Mouse (Mus musculus): ENCODE results near the gene Chrm3. TPM values are rescaled to one million over a fixed set of nuclear protein-coding genes. Genes with fewer than 3 reads are reported as not detected.

The Chrm3 gene
- polyA plus RNA-seq, 1 experiment from 2014 or later, result 0.08 TPM

GRCm38 (mm10) chr13:10054086-10054485 is 306.6 kb downstream of the Chrm3 start:
- ATAC-seq (ENCODE audit: low FRiP score) (no peak), DNase-seq (ENCODE audit: low spot score) (no peak)
- Histone ChIP-seq H3K4me3 (ENCODE audit: low read depth, low read length) (no peak overlapping the region), H3K27me3 (ENCODE audit: control insufficient read depth, insufficient read depth, low read length) (no peaks in the 10 kb centered on the region), H3K9me3 (ENCODE audit: control insufficient read depth, low read length) (no peaks in the 10 kb centered on the region), H3K4me2 (replicated peaks; ENCODE audit: low read depth, low read length) (no peak overlapping the region), H3K4me1 (replicated peaks; ENCODE audit: control insufficient read depth, insufficient read depth, low read length) (no peaks in the 10 kb centered on the region), H3K36me3 (ENCODE audit: control insufficient read depth, insufficient read depth, low read length) (no peaks in the 10 kb centered on the region), H3K9ac (ENCODE audit: low read depth, low read length) (no peak overlapping the region), H3K27ac (ENCODE audit: low read depth, low read length) (no peak overlapping the region)

- Histone ChIP-seq H3K27ac (ENCODE audit: low read depth, low read length) (no peak overlapping the region), H3K9ac (ENCODE audit: low read depth, low read length) (no peak overlapping the region), H3K4me3 (ENCODE audit: low read depth, low read length) (no peak overlapping the region), H3K4me1 (replicated peaks; ENCODE audit: control insufficient read depth, insufficient read depth, low read length) (no peaks in the 10 kb centered on the region), H3K9me3 (ENCODE audit: control insufficient read depth, low read length) (no peaks in the 10 kb centered on the region), H3K36me3 (ENCODE audit: control insufficient read depth, insufficient read depth, low read length) (no peaks in the 10 kb centered on the region), H3K4me2 (replicated peaks; ENCODE audit: low read depth, low read length) (no peak overlapping the region), H3K27me3 (ENCODE audit: control insufficient read depth, insufficient read depth, low read length) (no peaks in the 10 kb centered on the region)
- 93% methylated on average over 8 of the region's 8 CpGs for WGBS
- ATAC-seq (ENCODE audit: low FRiP score) (no peak), DNase-seq (ENCODE audit: low spot score) (no peak)
Observed at GRCm38 (mm10) chr13:10053301-10053889, 307.3 kb downstream of the Chrm3 start.

- WGBS, result 92% methylated on average over 7 of the region's 7 CpGs
- no peak for DNase-seq (ENCODE audit: low spot score)
- H3K27me3 ChIP-seq (ENCODE audit: control insufficient read depth, insufficient read depth, low read length), result no peaks in the 10 kb centered on the region
- no peak overlapping the region for H3K9ac ChIP-seq (ENCODE audit: low read depth, low read length)
- H3K27ac ChIP-seq (ENCODE audit: low read depth, low read length), result no peak overlapping the region
- H3K4me1 ChIP-seq (replicated peaks; ENCODE audit: control insufficient read depth, insufficient read depth, low read length), result no peaks in the 10 kb centered on the region
- H3K9me3 ChIP-seq (ENCODE audit: control insufficient read depth, low read length), result no peaks in the 10 kb centered on the region
- H3K4me2 ChIP-seq (replicated peaks; ENCODE audit: low read depth, low read length), result no peak overlapping the region
- H3K4me3 ChIP-seq (ENCODE audit: low read depth, low read length), result no peak overlapping the region
- H3K36me3 ChIP-seq (ENCODE audit: control insufficient read depth, insufficient read depth, low read length), result no peaks in the 10 kb centered on the region
- no peak for ATAC-seq (ENCODE audit: low FRiP score)
Observed at GRCm38 (mm10) chr13:10045651-10046350, 314.8 kb downstream of the Chrm3 start.

GRCm38 (mm10) chr13:10044084-10044483 is 316.6 kb downstream of the Chrm3 start:
- Histone ChIP-seq H3K4me2 (replicated peaks; ENCODE audit: low read depth, low read length) (no peak overlapping the region), H3K4me3 (ENCODE audit: low read depth, low read length) (no peak overlapping the region), H3K9ac (ENCODE audit: low read depth, low read length) (no peak overlapping the region), H3K9me3 (ENCODE audit: control insufficient read depth, low read length) (no peaks in the 10 kb centered on the region), H3K36me3 (ENCODE audit: control insufficient read depth, insufficient read depth, low read length) (no peaks in the 10 kb centered on the region), H3K27me3 (ENCODE audit: control insufficient read depth, insufficient read depth, low read length) (no peaks in the 10 kb centered on the region), H3K4me1 (replicated peaks; ENCODE audit: control insufficient read depth, insufficient read depth, low read length) (no peaks in the 10 kb centered on the region), H3K27ac (ENCODE audit: low read depth, low read length) (no peak overlapping the region)
- ATAC-seq (ENCODE audit: low FRiP score), result no peak
- no peak for DNase-seq (ENCODE audit: low spot score)
- 70% methylated on average over 4 of the region's 4 CpGs for WGBS

- H3K4me1 ChIP-seq (replicated peaks; ENCODE audit: control insufficient read depth, insufficient read depth, low read length), result no peaks in the 10 kb centered on the region
- H3K27ac ChIP-seq (ENCODE audit: low read depth, low read length), result no peak overlapping the region
- no peak overlapping the region for H3K4me2 ChIP-seq (replicated peaks; ENCODE audit: low read depth, low read length)
- peak; percentile 53 for ATAC-seq (ENCODE audit: low FRiP score)
- H3K9me3 ChIP-seq (ENCODE audit: control insufficient read depth, low read length), result no peaks in the 10 kb centered on the region
- no peak for DNase-seq (ENCODE audit: low spot score)
- H3K9ac ChIP-seq (ENCODE audit: low read depth, low read length), result no peak overlapping the region
- WGBS, result 73% methylated on average over 17 of the region's 18 CpGs
- no peaks in the 10 kb centered on the region for H3K27me3 ChIP-seq (ENCODE audit: control insufficient read depth, insufficient read depth, low read length)
- H3K36me3 ChIP-seq (ENCODE audit: control insufficient read depth, insufficient read depth, low read length), result no peaks in the 10 kb centered on the region
- H3K4me3 ChIP-seq (ENCODE audit: low read depth, low read length), result no peak overlapping the region
Observed at GRCm38 (mm10) chr13:10033570-10034399, 326.9 kb downstream of the Chrm3 start.

- no peak overlapping the region for H3K4me3 ChIP-seq (ENCODE audit: low read depth, low read length)
- 82% methylated on average over 5 of the region's 5 CpGs for WGBS
- no peaks in the 10 kb centered on the region for H3K27me3 ChIP-seq (ENCODE audit: control insufficient read depth, insufficient read depth, low read length)
- H3K9me3 ChIP-seq (ENCODE audit: control insufficient read depth, low read length), result no peaks in the 10 kb centered on the region
- H3K4me1 ChIP-seq (replicated peaks; ENCODE audit: control insufficient read depth, insufficient read depth, low read length), result no peaks in the 10 kb centered on the region
- no peak overlapping the region for H3K27ac ChIP-seq (ENCODE audit: low read depth, low read length)
- DNase-seq (ENCODE audit: low spot score), result no peak
- H3K36me3 ChIP-seq (ENCODE audit: control insufficient read depth, insufficient read depth, low read length), result no peaks in the 10 kb centered on the region
- no peak overlapping the region for H3K4me2 ChIP-seq (replicated peaks; ENCODE audit: low read depth, low read length)
- no peak overlapping the region for H3K9ac ChIP-seq (ENCODE audit: low read depth, low read length)
- ATAC-seq (ENCODE audit: low FRiP score), result no peak
Observed at GRCm38 (mm10) chr13:10031547-10031946, 329.1 kb downstream of the Chrm3 start.

GRCm38 (mm10) chr13:10029944-10030343 is 330.7 kb downstream of the Chrm3 start:
- H3K9me3 ChIP-seq (ENCODE audit: control insufficient read depth, low read length), result no peaks in the 10 kb centered on the region
- no peak overlapping the region for H3K4me3 ChIP-seq (ENCODE audit: low read depth, low read length)
- H3K27me3 ChIP-seq (ENCODE audit: control insufficient read depth, insufficient read depth, low read length), result no peaks in the 10 kb centered on the region
- no peak overlapping the region for H3K4me2 ChIP-seq (replicated peaks; ENCODE audit: low read depth, low read length)
- ATAC-seq (ENCODE audit: low FRiP score) (no peak), DNase-seq (ENCODE audit: low spot score) (no peak)
- H3K36me3 ChIP-seq (ENCODE audit: control insufficient read depth, insufficient read depth, low read length), result no peaks in the 10 kb centered on the region
- no peaks in the 10 kb centered on the region for H3K4me1 ChIP-seq (replicated peaks; ENCODE audit: control insufficient read depth, insufficient read depth, low read length)
- no peak overlapping the region for H3K27ac ChIP-seq (ENCODE audit: low read depth, low read length)
- no peak overlapping the region for H3K9ac ChIP-seq (ENCODE audit: low read depth, low read length)
- 92% methylated on average over 6 of the region's 6 CpGs for WGBS

GRCm38 (mm10) chr13:10025134-10025533 is 335.5 kb downstream of the Chrm3 start:
- Histone ChIP-seq H3K27me3 (ENCODE audit: control insufficient read depth, insufficient read depth, low read length) (no peaks in the 10 kb centered on the region), H3K4me2 (replicated peaks; ENCODE audit: low read depth, low read length) (no peak overlapping the region), H3K4me1 (replicated peaks; ENCODE audit: control insufficient read depth, insufficient read depth, low read length) (no peaks in the 10 kb centered on the region), H3K9ac (ENCODE audit: low read depth, low read length) (no peak overlapping the region), H3K27ac (ENCODE audit: low read depth, low read length) (no peak overlapping the region), H3K9me3 (ENCODE audit: control insufficient read depth, low read length) (no peaks in the 10 kb centered on the region), H3K36me3 (ENCODE audit: control insufficient read depth, insufficient read depth, low read length) (no peaks in the 10 kb centered on the region), H3K4me3 (ENCODE audit: low read depth, low read length) (no peak overlapping the region)
- ATAC-seq (ENCODE audit: low FRiP score) (no peak), DNase-seq (ENCODE audit: low spot score) (no peak)
- WGBS, result 93% methylated on average over 3 of the region's 3 CpGs
